Mouse (Mus musculus): Measurements from ENCODE around the gene 2310007B03Rik.

Gene 2310007B03Rik

GRCm38 (mm10) chr1:93159566-93160500 lies 915 bp downstream of the 2310007B03Rik start:
- no peak for DNase-seq (ENCODE audit: low read depth)

- DNase-seq (ENCODE audit: low read depth): no peak
These were observed 1.8 kb downstream of the 2310007B03Rik start for GRCm38 (mm10) chr1:93158916-93159315.

- DNase-seq (ENCODE audit: low read depth): no peak
These were observed 3.2 kb downstream of the 2310007B03Rik start for GRCm38 (mm10) chr1:93157566-93157965.

GRCm38 (mm10) chr1:93150907-93151661 lies 9.7 kb downstream of the 2310007B03Rik start:
- DNase-seq (ENCODE audit: low read depth): no peak

- DNase-seq (ENCODE audit: low read depth): no peak
These were observed 16.6 kb downstream of the 2310007B03Rik start for GRCm38 (mm10) chr1:93144176-93144575.

GRCm38 (mm10) chr1:93142871-93143270 lies 17.9 kb downstream of the 2310007B03Rik start:
- DNase-seq (ENCODE audit: low read depth): no peak

GRCm38 (mm10) chr1:93139713-93140112 lies 21.0 kb downstream of the 2310007B03Rik start:
- no peak for DNase-seq (ENCODE audit: low read depth)

- DNase-seq (ENCODE audit: low read depth): no peak
These were observed 22.2 kb downstream of the 2310007B03Rik start for GRCm38 (mm10) chr1:93138534-93138933.

- DNase-seq (ENCODE audit: low read depth): no peak
These were observed 25.7 kb downstream of the 2310007B03Rik start, which contains the start of gene Agxt for GRCm38 (mm10) chr1:93135036-93135526. Agxt (plus strand) TSS chr1:93135240.

GRCm38 (mm10) chr1:93132676-93133075 lies 28.1 kb downstream of the 2310007B03Rik start:
- no peak for DNase-seq (ENCODE audit: low read depth)

- DNase-seq (ENCODE audit: low read depth): no peak
These were observed 30.3 kb downstream of the 2310007B03Rik start for GRCm38 (mm10) chr1:93130242-93130983.

GRCm38 (mm10) chr1:93128710-93129349 lies 31.9 kb downstream of the 2310007B03Rik start:
- DNase-seq (ENCODE audit: low read depth): peak; percentile 18

- no peak for DNase-seq (ENCODE audit: low read depth)
These were observed 32.5 kb downstream of the 2310007B03Rik start for GRCm38 (mm10) chr1:93128209-93128608.

GRCm38 (mm10) chr1:93125256-93125655 lies 35.5 kb downstream of the 2310007B03Rik start:
- no peak for DNase-seq (ENCODE audit: low read depth)

- no peak for DNase-seq (ENCODE audit: low read depth)
These were observed 36.7 kb downstream of the 2310007B03Rik start for GRCm38 (mm10) chr1:93124066-93124465.

- no peak for DNase-seq (ENCODE audit: low read depth)
These were observed 37.4 kb downstream of the 2310007B03Rik start for GRCm38 (mm10) chr1:93123179-93123854.

GRCm38 (mm10) chr1:93118816-93119215 lies 41.9 kb downstream of the 2310007B03Rik start:
- no peak for DNase-seq (ENCODE audit: low read depth)

GRCm38 (mm10) chr1:93115471-93115870 lies 45.3 kb downstream of the 2310007B03Rik start:
- DNase-seq (ENCODE audit: low read depth): no peak

- peak; percentile 51 for DNase-seq (ENCODE audit: low read depth)
These were observed 45.9 kb downstream of the 2310007B03Rik start for GRCm38 (mm10) chr1:93114713-93115463.

GRCm38 (mm10) chr1:93102700-93103099 lies 58.0 kb downstream of the 2310007B03Rik start:
- no peak for DNase-seq (ENCODE audit: low read depth)

All from c-Kit-positive CD71-negative TER-119-negative erythroid progenitor cells, embryonic 14.5 days (primary cell).